In genomic region chr16:21845800-21846671, GRCm38 (mm10) we compare ENCODE assay signal across 9 mouse cellular contexts. TPM values are rescaled to one million over a fixed set of nuclear protein-coding genes. Genes with fewer than 3 reads are reported as not detected.
DNase-seq lines count a peak whose midpoint lies in the region; ATAC-seq and TF ChIP-seq lines count a peak whose summit lies in the region.
"Had no signal": no experiment of that assay in that cellular context is flagged by ENCODE, and none has a peak within 500 bp of the region (broad histone marks: within the 10 kb centered on the region; RNA-seq: fewer than 3 reads in every experiment).

No protein-coding gene starts in this region.

- H3K4me2 ChIP-seq in embryonic facial prominence, embryonic 14.5 days (ENCODE audit: low read depth, low read length): peak overlapping the region; percentile 64
- peak overlapping the region; percentile 73 for H3K4me2 ChIP-seq in heart, embryonic 15.5 days
- peak overlapping the region; percentile 55 for H3K4me2 ChIP-seq in liver, embryonic 15.5 days
- H3K4me2 ChIP-seq in neural tube, embryonic 15.5 days: peak overlapping the region; percentile 66

- H3K36me3 ChIP-seq in ES-Bruce4 (ENCODE audit: control insufficient read depth, insufficient read depth, low read length, poor library complexity, severe bottlenecking): no peaks in the 10 kb centered on the region
- H3K36me3 ChIP-seq in embryonic facial prominence, embryonic 14.5 days (ENCODE audit: control insufficient read depth, insufficient read depth, low read length): no peaks in the 10 kb centered on the region
- no peaks in the 10 kb centered on the region for H3K36me3 ChIP-seq in heart, embryonic 15.5 days
- H3K36me3 ChIP-seq in liver, embryonic 15.5 days (replicated peaks): no peaks in the 10 kb centered on the region
- H3K36me3 ChIP-seq in neural tube, embryonic 15.5 days: no peaks in the 10 kb centered on the region

- WGBS in embryonic facial prominence, embryonic 14.5 days: under 1% methylated on average over 16 of the region's 16 CpGs
- 1% methylated on average over 16 of the region's 16 CpGs for WGBS in heart, embryonic 15.5 days
- WGBS in liver, embryonic 15.5 days (ENCODE audit: insufficient replicate concordance): 2% methylated on average over 16 of the region's 16 CpGs
- WGBS in neural tube, embryonic 15.5 days: under 1% methylated on average over 16 of the region's 16 CpGs

- no peak for TF ChIP-seq EP300 in ES-Bruce4 (IDR thresholded peaks at IDR 0.05; ENCODE audit: insufficient read depth, low read depth, low read length)

- H3K4me1 ChIP-seq in ES-Bruce4 (ENCODE audit: control insufficient read depth, insufficient read depth, low read length): no peaks in the 10 kb centered on the region
- H3K4me1 ChIP-seq in embryonic facial prominence, embryonic 14.5 days (ENCODE audit: control insufficient read depth, insufficient read depth, low read length): peaks cover 7% of the 10 kb centered on the region; the same call in 1 of the 2 replicates
- H3K4me1 ChIP-seq in heart, embryonic 15.5 days (replicated peaks): 0 out of 2 replicates have a peak, but pooled peaks cover 4% of the 10 kb centered on the region
- H3K4me1 ChIP-seq in liver, embryonic 15.5 days (replicated peaks): no peaks in the 10 kb centered on the region; the same call in 1 of the 2 replicates
- H3K4me1 ChIP-seq in neural tube, embryonic 15.5 days: peaks cover 18% of the 10 kb centered on the region; the same call in 1 of the 2 replicates

- ATAC-seq in embryonic facial prominence, embryonic 14.5 days (ENCODE audit: low read depth): peak; percentile 100
- ATAC-seq in heart, embryonic 15.5 days (replicated peaks; ENCODE audit: insufficient number of reproducible peaks, insufficient read depth, low FRiP score, low read depth): peak; percentile 99
- ATAC-seq in liver, embryonic 15.5 days (ENCODE audit: insufficient read depth): peak; percentile 82
- ATAC-seq in neural tube, embryonic 15.5 days (ENCODE audit: low FRiP score): peak; percentile 100

- TF ChIP-seq CTCF in ES-Bruce4 (IDR thresholded peaks at IDR 0.05; ENCODE audit: low read depth, low read length): no peak

- H3K27ac ChIP-seq in ES-Bruce4 (ENCODE audit: insufficient read depth, low read length): no peak overlapping the region
- H3K27ac ChIP-seq in embryonic facial prominence, embryonic 14.5 days (replicated peaks; ENCODE audit: low read depth, low read length): peak overlapping the region; percentile 78
- H3K27ac ChIP-seq in heart, embryonic 15.5 days: peak overlapping the region; percentile 71
- no peak overlapping the region for H3K27ac ChIP-seq in liver, embryonic 15.5 days (replicated peaks)
- H3K27ac ChIP-seq in neural tube, embryonic 15.5 days (replicated peaks): peak overlapping the region; percentile 92
- H3K27ac ChIP-seq: macrophage had no signal

- TF ChIP-seq POLR2A in ES-Bruce4 (IDR thresholded peaks at IDR 0.05; ENCODE audit: insufficient read depth, low read length): no peak

- H3K4me3 ChIP-seq in ES-Bruce4 (ENCODE audit: low read depth, low read length): peak overlapping the region; percentile 33
- H3K4me3 ChIP-seq in embryonic facial prominence, embryonic 14.5 days (ENCODE audit: low read depth, low read length): peak overlapping the region; percentile 42
- H3K4me3 ChIP-seq in heart, embryonic 15.5 days: peak overlapping the region; percentile 52
- H3K4me3 ChIP-seq in liver, embryonic 15.5 days (replicated peaks): peak overlapping the region; percentile 22
- H3K4me3 ChIP-seq in neural tube, embryonic 15.5 days (replicated peaks): peak overlapping the region; percentile 58

- peak overlapping the region; percentile 51 for H3K9ac ChIP-seq in ES-Bruce4 (ENCODE audit: low read depth, poor library complexity, severe bottlenecking)
- H3K9ac ChIP-seq in embryonic facial prominence, embryonic 14.5 days (ENCODE audit: low read depth, low read length): peak overlapping the region; percentile 68
- H3K9ac ChIP-seq in heart, embryonic 15.5 days: peak overlapping the region; percentile 58
- no peak overlapping the region for H3K9ac ChIP-seq in liver, embryonic 15.5 days
- H3K9ac ChIP-seq in neural tube, embryonic 15.5 days (replicated peaks): peak overlapping the region; percentile 74

- no peaks in the 10 kb centered on the region for H3K27me3 ChIP-seq in ES-Bruce4 (ENCODE audit: control insufficient read depth, insufficient read depth, low read length, poor library complexity, severe bottlenecking)
- no peaks in the 10 kb centered on the region for H3K27me3 ChIP-seq in embryonic facial prominence, embryonic 14.5 days (replicated peaks; ENCODE audit: control insufficient read depth, insufficient read depth, low read length)
- no peaks in the 10 kb centered on the region for H3K27me3 ChIP-seq in heart, embryonic 15.5 days
- 0 out of 2 replicates have a peak, but pooled peaks cover 3% of the 10 kb centered on the region for H3K27me3 ChIP-seq in liver, embryonic 15.5 days
- no peaks in the 10 kb centered on the region for H3K27me3 ChIP-seq in neural tube, embryonic 15.5 days (replicated peaks)

- no peaks in the 10 kb centered on the region for H3K9me3 ChIP-seq in ES-Bruce4 (replicated peaks; ENCODE audit: control insufficient read depth, insufficient read depth, low read length, poor library complexity, severe bottlenecking)
- no peaks in the 10 kb centered on the region for H3K9me3 ChIP-seq in embryonic facial prominence, embryonic 14.5 days (ENCODE audit: control insufficient read depth, low read length)
- H3K9me3 ChIP-seq in heart, embryonic 15.5 days (replicated peaks): no peaks in the 10 kb centered on the region
- H3K9me3 ChIP-seq in liver, embryonic 15.5 days (replicated peaks): no peaks in the 10 kb centered on the region
- H3K9me3 ChIP-seq in neural tube, embryonic 15.5 days (replicated peaks): no peaks in the 10 kb centered on the region

- DNase-seq in adrenal gland, postnatal 36 days: peak; percentile 70
- DNase-seq in embryonic facial prominence, embryonic 14.5 days (ENCODE audit: low spot score): peak; percentile 97
- DNase-seq in kidney, postnatal 10 days: peak; percentile 74
- DNase-seq in testis, postnatal 10 days (ENCODE audit: low spot score): no peak

RNA-seq across cellular contexts. Expression of gene Map3k13, which starts 51.9 kb away (rescaled TPM):
- polyA plus RNA-seq in ES-Bruce4 (2011; ENCODE audit: insufficient read depth, insufficient read length, low read depth, missing spikeins): 2.1 and 2.3 TPM in 2 replicates
- 1 to 10 TPM in 1 of 2 experiments, under 1 TPM in 1; 0.82 to 1.1 TPM for total RNA-seq in adrenal gland, postnatal 36 days (2021)
- 0.84 and 0.95 TPM in 2 replicates for polyA plus RNA-seq in embryonic facial prominence, embryonic 14.5 days (2014; fragmentation: Nextera tagmentation; extraction: Ambion mirVana)
- polyA plus RNA-seq in heart, embryonic 15.5 days (2015; fragmentation: Nextera tagmentation; extraction: Ambion mirVana): 0.60 and 0.85 TPM in 2 replicates
- polyA plus RNA-seq in liver, embryonic 15.5 days (2015; fragmentation: Nextera tagmentation; extraction: Ambion mirVana): 0.38 and 0.53 TPM in 2 replicates
- 4.8 and 5.7 TPM in 2 replicates for polyA plus RNA-seq in neural tube, embryonic 15.5 days (2015; fragmentation: Nextera tagmentation; extraction: Ambion mirVana)

RNA-seq across cellular contexts. Expression of gene Ehhadh, which starts 58.4 kb away (rescaled TPM):
- polyA plus RNA-seq in ES-Bruce4 (2011; ENCODE audit: insufficient read depth, insufficient read length, low read depth, missing spikeins): 3.1 and 3.9 TPM in 2 replicates
- 10 to 100 TPM; 35.8 to 59.4 TPM for total RNA-seq in adrenal gland, postnatal 36 days (2021)
- polyA plus RNA-seq in embryonic facial prominence, embryonic 14.5 days (2014; fragmentation: Nextera tagmentation; extraction: Ambion mirVana): 2.2 and 2.5 TPM in 2 replicates
- 2.4 and 3.1 TPM in 2 replicates for polyA plus RNA-seq in heart, embryonic 15.5 days (2015; fragmentation: Nextera tagmentation; extraction: Ambion mirVana)
- polyA plus RNA-seq in liver, embryonic 15.5 days (2015; fragmentation: Nextera tagmentation; extraction: Ambion mirVana): 10.5 and 11.3 TPM in 2 replicates
- 1.7 and 3.0 TPM in 2 replicates for polyA plus RNA-seq in neural tube, embryonic 15.5 days (2015; fragmentation: Nextera tagmentation; extraction: Ambion mirVana)

Comparison
In these comparisons a context has a peak if more than half of its experiments do, and no peak if none do; other contexts are left out.
1. H3K27ac ChIP-seq: peak in embryonic facial prominence, embryonic 14.5 days (single experiment), heart, embryonic 15.5 days (single experiment) and neural tube, embryonic 15.5 days (single experiment); none in ES-Bruce4 (single experiment) and liver, embryonic 15.5 days (single experiment).
2. Peak in every context shown above with its lines, with median percentiles within 50 percentile points of each other: H3K4me3 ChIP-seq, ATAC-seq and H3K4me2 ChIP-seq.